Mouse (Mus musculus) spleen, postnatal 4 days (tissue): ENCODE measurements around the gene Zdhhc14.
A peak's percentile ranks its signal among the peaks of the same experiment; 100 is the strongest.

ENCODE experiments used
- DNase-seq, 2 experiments: peaks; one replicate each; pipeline ENCODE4 v3.0.0; 2022; ENCODE audit warnings: low spot score in 2 of 2

The Zdhhc14 gene

DNA sequence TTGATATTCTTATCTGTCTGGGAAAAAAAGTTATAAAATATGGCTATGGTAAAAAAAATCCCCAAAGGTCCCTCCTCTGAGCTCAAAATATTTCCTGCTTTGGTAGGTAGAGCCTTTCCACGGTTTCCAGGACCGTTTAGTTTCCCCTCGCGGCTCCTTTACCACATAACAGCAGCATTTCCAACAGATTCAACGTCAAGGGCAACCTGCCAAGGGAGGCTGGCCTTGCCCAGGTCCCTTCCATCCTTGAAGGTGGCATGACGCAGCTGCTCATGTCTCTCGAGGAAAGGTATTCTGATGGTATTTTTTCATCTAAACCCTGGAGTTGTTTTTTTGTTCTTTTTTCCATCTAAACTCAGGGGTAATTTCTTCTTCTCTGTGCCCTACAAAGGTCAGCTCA, 277.4 kb downstream of the Zdhhc14 start:
- DNase-seq = no peak

- no peak for DNase-seq
Observed at GRCm38 (mm10) chr17:5770265-5771249, 278.2 kb downstream of the Zdhhc14 start.

- DNase-seq = no peak
Observed at GRCm38 (mm10) chr17:5780213-5780975, 288.0 kb downstream of the Zdhhc14 start.

DNA sequence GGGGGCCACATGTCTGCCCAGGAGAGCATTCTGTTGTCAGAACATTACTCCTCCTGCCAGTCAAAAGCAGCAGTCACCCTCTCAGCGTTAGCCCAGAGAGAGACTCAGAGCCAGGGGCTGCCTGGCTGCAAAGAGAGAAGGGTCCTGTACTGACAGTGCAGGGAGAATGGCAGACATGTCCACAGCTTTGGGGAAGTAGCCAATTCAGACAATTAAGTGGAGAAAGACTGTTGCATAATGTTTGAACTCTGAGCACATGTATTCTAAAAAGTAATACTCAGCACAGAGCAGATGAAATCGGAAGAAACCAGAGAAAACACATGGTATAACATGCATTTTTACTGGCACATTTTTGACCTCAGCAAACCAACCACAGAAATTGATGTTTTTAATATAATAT, 292.9 kb downstream of the Zdhhc14 start:
- no peak for DNase-seq

DNA sequence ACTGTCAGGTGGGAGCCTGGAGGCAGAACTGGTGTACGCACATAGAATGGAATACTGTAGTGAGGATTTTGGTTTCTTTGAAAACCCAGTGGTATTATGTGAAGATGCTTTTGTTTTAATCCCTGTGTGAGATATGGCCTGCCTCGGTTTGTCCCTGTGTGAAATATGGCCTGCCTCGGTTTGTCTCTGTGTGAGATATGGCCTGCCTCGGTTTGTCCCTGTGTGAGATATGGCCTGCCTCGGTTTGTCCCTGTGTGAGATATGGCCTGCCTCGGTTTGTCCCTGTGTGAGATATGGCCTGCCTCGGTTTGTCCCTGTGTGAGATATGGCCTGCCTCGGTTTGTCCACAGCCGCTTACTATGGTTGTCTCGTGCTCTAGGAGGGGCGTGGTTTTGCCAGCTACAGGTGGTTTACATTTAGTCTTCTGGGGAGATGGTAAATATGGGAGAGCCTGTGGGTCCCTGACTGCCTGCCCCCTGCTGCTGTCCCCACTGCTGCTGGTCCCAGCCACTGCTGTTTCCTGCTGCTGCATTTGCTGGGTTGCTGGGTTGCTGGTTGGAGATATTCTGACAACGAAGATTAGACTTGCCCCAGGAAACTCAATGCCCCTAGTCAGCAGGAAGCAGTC, 299.9 kb downstream of the Zdhhc14 start:
- no peak for DNase-seq

GRCm38 (mm10) chr17:5793593-5793992, 301.2 kb downstream of the Zdhhc14 start:
- no peak for DNase-seq

DNA sequence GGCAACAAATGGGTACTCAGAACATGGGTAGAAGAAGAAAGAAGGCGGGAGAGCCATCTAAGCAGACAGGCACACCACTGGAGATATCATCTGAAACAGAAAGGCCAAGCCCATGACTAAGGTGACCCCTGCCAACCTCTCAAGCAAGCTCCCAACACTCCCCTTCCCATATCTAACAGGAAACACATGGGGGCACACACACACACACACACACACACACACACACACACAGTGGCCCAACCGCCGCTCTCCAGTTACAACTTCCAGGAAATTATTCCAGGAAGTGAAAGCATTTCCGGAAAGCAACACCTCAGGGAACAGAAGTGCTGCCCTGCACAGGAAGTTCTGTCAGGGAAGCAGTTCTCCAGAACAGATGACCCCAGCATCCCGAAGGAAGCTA, 301.9 kb downstream of the Zdhhc14 start:
- DNase-seq = no peak

- no peak for DNase-seq
Observed at GRCm38 (mm10) chr17:5795369-5795768, 303.0 kb downstream of the Zdhhc14 start.

DNA sequence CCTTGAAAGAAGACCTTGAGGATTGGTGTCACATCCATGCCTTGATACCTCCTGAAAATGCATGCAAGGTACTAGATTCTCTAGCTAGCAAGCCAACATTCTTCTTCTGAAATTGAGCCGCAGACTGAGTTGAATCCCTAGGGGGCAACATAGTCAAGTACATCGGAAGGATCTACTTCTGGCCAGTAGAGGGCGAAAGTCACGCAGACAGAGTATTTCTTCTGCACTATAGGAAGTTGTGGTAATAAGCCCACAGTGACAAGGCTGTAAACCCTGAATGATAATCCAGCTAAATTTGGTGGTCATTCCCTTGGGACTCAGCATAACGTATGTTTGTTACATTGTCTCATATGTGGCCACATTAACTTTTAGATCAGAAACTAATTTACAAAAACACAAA, 303.5 kb downstream of the Zdhhc14 start:
- DNase-seq = peak; percentile 68 to 77

DNA sequence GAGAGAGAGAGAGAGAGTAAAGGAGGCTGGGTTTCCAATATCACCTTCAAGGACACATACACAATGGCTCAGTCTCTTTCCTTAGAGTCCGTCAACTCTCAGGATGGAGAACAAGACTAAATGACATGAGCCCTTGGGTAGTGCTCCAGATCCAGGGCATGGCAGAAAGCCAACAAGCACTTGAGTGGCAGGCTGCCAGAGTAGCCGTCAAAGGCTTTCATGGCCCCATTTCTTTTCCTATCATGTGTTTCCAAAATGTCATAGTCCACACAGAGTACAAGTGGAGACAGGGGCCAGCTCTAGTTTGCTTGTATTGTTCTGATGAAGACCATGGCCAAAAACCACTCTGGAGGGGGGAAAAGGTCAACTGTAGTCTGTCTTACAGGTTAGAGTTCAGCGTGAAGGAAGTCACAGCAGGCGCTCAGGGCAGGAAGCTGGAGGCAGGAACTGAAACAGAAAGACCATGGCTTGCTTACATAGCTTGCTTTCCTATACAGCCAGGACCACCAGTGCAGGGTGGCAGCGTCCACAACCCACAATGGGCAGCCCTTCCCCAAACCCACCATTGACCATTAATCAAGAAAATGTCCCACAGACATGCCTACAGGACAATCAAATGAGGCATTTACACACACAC, 304.9 kb downstream of the Zdhhc14 start:
- DNase-seq = peak in 1 of 2 experiments; percentile 62

DNA sequence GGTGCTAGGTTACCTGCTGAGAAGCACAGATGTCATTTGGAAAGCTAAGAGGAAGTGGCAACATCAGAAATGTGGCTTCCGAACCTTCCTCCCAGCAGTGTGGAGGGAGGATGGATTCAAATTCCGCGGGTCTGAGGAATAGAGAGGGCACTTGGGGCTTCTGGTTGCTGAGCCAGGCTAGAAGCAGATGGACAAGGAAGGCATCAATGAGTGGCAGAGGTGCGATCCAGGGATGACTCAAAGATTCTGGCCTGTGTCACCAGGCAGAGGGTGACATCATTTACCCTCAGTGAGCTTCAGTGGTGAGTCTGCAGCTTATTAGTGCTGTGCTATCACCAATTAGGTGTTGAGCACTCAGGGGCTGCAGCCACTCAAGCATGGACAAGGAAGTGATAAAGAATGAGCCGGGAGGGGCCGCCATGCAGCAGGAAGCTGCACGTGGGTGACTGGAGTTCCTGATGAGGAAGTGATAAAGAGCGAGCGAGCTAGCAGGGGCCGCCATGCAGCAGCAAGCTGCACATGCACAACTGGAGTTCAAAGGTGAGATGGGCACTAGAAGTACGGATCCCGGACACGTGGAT, 306.0 kb downstream of the Zdhhc14 start:
- DNase-seq = peak; percentile 52 to 74

- DNase-seq = peak in 1 of 2 experiments; percentile 56
Observed at GRCm38 (mm10) chr17:5798900-5799299, 306.5 kb downstream of the Zdhhc14 start.

DNA sequence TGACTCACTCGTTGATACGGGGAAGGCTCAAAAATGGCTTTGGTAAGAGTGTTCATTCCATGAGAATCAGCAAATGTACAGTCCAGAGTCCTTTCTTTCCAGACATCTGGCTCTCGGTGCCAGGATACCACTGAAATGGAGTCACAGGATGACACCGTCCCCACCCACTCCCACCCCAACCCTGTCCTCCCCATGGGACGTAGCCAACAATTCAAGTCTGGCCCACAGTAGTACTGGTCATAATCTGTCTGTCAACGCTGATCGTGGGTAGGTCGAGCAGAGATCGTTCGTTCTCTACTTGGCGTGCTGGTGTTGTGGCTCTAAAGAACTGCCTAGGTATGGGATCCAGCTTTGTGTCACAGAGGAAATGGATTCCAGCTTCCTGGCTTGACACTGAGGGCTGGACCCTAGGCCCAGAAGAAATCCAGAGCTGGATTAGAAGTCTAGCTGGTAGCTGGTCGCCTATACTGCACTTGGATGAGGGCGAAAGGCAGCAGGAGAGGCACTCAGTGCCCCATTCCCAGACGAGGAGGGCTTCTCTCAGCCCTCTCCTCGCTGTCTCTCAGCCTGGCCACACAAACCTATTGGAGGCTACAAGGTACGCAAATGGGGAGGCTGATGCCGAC, 307.2 kb downstream of the Zdhhc14 start:
- peak in 1 of 2 experiments; percentile 55 for DNase-seq

DNA sequence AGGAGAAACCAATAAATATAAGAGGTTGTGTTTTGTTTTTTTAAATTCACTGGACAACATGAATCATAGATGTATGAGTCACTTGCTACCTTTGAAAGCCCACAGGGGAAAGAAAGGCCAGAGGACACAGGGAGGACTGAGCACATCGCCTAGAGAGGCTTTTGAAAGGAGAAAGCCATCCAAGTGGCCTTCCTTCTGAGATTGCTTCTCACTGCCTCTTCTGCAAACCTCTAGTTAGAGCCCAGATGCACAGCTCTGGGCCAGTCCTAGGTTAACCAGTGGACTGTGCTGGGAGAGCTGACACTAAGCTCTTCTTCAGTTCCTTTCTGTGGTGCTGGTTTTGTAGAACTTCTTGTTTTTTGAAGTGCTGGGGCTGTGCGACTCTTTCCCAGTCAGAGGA, 307.9 kb downstream of the Zdhhc14 start:
- peak in 1 of 2 experiments; percentile 64 for DNase-seq

DNA sequence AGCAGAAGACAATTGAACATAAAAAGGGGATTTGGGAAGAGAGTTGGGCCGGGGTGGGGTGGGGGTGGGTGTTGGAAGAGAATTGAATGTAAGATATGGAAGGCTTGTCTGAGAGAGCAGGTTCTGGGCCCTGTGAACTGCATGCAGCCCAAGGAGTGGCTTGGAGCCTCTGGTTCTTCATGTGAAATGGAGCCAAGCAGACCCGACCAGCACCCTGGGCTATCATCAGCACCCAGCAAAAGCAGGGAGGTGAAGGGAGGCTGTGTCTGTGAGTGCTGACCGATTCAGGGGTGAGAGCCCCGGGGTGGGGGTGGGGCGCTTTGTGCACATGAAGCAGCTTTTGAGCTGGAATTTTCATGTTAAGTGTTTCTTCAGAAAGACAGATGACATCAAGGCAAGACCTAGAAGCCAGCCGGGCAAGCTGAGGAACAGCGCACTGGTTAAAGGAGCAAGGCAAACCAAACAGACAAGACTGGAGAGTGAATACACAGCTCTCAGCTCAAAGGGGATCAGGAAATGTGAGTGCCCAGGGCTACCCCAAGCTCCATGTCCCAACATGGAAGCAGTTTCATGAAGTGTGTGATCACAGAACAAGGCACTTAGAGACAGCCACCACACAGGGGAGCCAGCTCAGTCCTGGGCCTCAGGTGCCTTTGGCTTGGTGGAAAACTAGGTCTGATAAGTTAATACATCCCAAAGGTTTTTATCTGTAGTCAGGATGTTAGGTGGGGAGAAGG, 308.6 kb downstream of the Zdhhc14 start:
- DNase-seq = peak in 1 of 2 experiments; percentile 60

- peak in 1 of 2 experiments; percentile 61 for DNase-seq
Observed at GRCm38 (mm10) chr17:5801761-5802655, 309.7 kb downstream of the Zdhhc14 start.

DNA sequence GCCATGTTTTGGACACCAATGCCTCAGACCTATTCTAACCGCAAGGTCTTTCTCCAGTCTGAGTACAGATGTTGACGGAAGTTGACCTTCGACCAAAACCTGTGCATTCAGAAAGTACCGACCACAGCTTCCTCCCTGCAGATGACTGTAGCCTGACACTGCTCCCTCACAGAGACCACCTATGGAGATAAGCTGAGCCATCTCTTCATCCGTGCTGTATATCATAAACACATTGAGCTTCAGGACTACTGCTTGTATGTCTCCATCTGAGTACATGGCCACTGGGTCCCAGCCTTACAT, 310.2 kb downstream of the Zdhhc14 start:
- DNase-seq = peak in 1 of 2 experiments; percentile 63
